Mouse (Mus musculus) lung, embryonic 14.5 days (tissue): ENCODE results near the gene Me1. TPM values are rescaled to one million over a fixed set of nuclear protein-coding genes. Genes with fewer than 3 reads are reported as not detected.
"Not testable (repeated sequence)": the region's sequence is repeated elsewhere in the genome, so short reads cannot be mapped to it uniquely, and the experiment has no call there.

Source experiments
- ATAC-seq: fragments of 200-750 bp; cut with Nextera tagmentation; 2 replicates; pipeline ENCODE4 v1.8.0; 2017; ENCODE audit warnings: mild to moderate bottlenecking, moderate TSS enrichment, moderate library complexity; ENCODE audit not compliant: insufficient read depth
- DNase-seq: peaks from one replicate; pipeline ENCODE4 v3.0.0-alpha.2; 2015
- H3K27ac ChIP-seq: fragments of 300-500 bp; sonication (generic); 2 replicates; pipeline ENCODE4 v1.5.1; 2014; ENCODE audit warnings: low read depth, mild to moderate bottlenecking, moderate library complexity
- H3K27me3 ChIP-seq: fragments of 300-500 bp; sonication (generic); 2 replicates; pipeline ENCODE4 v1.6.1; 2014; ENCODE audit warnings: low read length, control low read depth; ENCODE audit not compliant: insufficient read depth
- H3K36me3 ChIP-seq: fragments of 300-500 bp; sonication (generic); 2 replicates; pipeline ENCODE4 v1.6.1; 2014; ENCODE audit warnings: control low read depth; ENCODE audit not compliant: insufficient read depth
- H3K4me1 ChIP-seq: fragments of 300-500 bp; sonication (generic); 2 replicates; pipeline ENCODE4 v1.6.1; 2014; ENCODE audit warnings: antibody characterized with exemption, control low read depth; ENCODE audit not compliant: insufficient read depth
- H3K4me2 ChIP-seq: fragments of 300-500 bp; sonication (generic); 2 replicates; pipeline ENCODE4 v1.6.1; 2014; ENCODE audit warnings: mild to moderate bottlenecking
- H3K4me3 ChIP-seq: fragments of 300-500 bp; sonication (generic); 2 replicates; pipeline ENCODE4 v1.5.1; 2014; ENCODE audit warnings: low read depth, low read length
- H3K9ac ChIP-seq: fragments of 300-500 bp; sonication (generic); 2 replicates; pipeline ENCODE4 v1.6.1; 2014
- H3K9me3 ChIP-seq: fragments of 300-500 bp; sonication (generic); 2 replicates; pipeline ENCODE4 v1.6.1; 2016; ENCODE audit warnings: low read depth, low read length, control low read depth
- CTCF ChIP-seq: IDR thresholded peaks from 2 replicates; pipeline ENCODE4 v1.5.1; 2016; ENCODE audit warnings: antibody characterized with exemption, low read depth
- WGBS: fragments of 180-500 bp; shearing (Covaris S2); extraction: QIAGEN DNeasy Blood & Tissue Kit; methylation state at CpG from one replicate; pipeline ENCODE4 v1.1.7; 2014; 5-methylcytosine and 5-hydroxymethylcytosine counted together
- polyA plus RNA-seq: library from polyadenylated mRNA; unstranded; fragments of >200 nt; fragmentation: Nextera tagmentation; extraction: Ambion mirVana; gene quantifications from 2 replicates; pipeline ENCODE4 v1.2.1, GENCODE M21; 2014

Me1 gene
- polyA plus RNA-seq, 1 experiment from 2014 or later = 27.4 TPM

- no peak overlapping the region for H3K27ac ChIP-seq
- peaks cover 7% of the 10 kb centered on the region; the same call in 1 of the 2 replicates for H3K36me3 ChIP-seq
- no peaks in the 10 kb centered on the region for H3K9me3 ChIP-seq
- 90% methylated on average over 4 of the region's 4 CpGs for WGBS
- ATAC-seq (no peak), DNase-seq (no peak)
- TF ChIP-seq CTCF = no peak
- H3K27me3 ChIP-seq = no peaks in the 10 kb centered on the region
- H3K4me2 ChIP-seq = no peak overlapping the region
- H3K9ac ChIP-seq = no peak overlapping the region
- no peaks in the 10 kb centered on the region for H3K4me1 ChIP-seq
- H3K4me3 ChIP-seq = no peak overlapping the region
Measured at GRCm38 (mm10) chr9:86612091-86612490, 83.7 kb downstream of the Me1 start.

- H3K27ac ChIP-seq = peak overlapping the region; percentile 74; the same call in 1 of the 2 replicates
- WGBS = 42% methylated on average over 6 of the region's 6 CpGs
Measured at GRCm38 (mm10) chr9:86605776-86606175, 90.0 kb downstream of the Me1 start.

DNA sequence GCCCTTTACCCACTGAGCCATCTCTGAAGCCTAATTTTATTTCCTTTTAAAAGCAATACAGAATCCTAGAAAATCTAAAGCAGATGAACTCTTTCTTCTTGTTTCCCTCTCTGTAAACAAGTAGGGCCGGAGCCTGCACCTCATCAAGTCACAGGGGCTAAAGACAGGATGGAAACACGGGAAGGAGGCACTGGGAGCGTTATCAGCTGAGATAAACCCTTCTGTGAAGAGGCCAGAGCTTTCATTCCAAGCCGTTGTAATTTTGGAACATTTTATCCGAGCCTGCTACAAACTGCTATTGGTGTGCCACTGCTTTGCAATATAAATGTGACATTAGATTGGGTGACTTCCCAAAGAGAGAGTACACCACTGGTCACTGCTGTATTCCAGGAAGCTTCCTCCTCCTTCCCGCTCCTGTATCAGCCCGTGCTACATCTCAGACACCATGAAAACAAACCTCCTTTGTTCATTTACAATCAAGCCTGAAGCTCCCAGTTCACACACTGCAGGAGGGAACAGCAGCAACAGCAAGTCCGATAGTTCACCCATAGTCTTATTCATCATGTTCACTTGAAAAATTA, 95.9 kb downstream of the Me1 start:
- H3K4me1 ChIP-seq = peaks cover 10% of the 10 kb centered on the region; the same call in 1 of the 2 replicates
- H3K9me3 ChIP-seq = no peaks in the 10 kb centered on the region
- no peaks in the 10 kb centered on the region for H3K36me3 ChIP-seq
- TF ChIP-seq CTCF = no peak
- peak overlapping the region; percentile 48; the same call in 1 of the 2 replicates for H3K27ac ChIP-seq
- 25% methylated on average over 8 of the region's 8 CpGs for WGBS
- no peak overlapping the region for H3K4me3 ChIP-seq
- H3K9ac ChIP-seq = no peak overlapping the region
- ATAC-seq (peak; percentile 76; the same call in 1 of the 2 replicates), DNase-seq (peak; percentile 73)
- H3K4me2 ChIP-seq = no peak overlapping the region
- no peaks in the 10 kb centered on the region for H3K27me3 ChIP-seq

More at GRCm38 (mm10) chr9:86605776-86606175, 90.0 kb downstream of the Me1 start:
- H3K9ac ChIP-seq = no peak overlapping the region
- no peak overlapping the region for H3K4me3 ChIP-seq
- ATAC-seq (peak; percentile 92), DNase-seq (peak; percentile 95)
- H3K27me3 ChIP-seq = no peaks in the 10 kb centered on the region
- TF ChIP-seq CTCF = no peak
- no peaks in the 10 kb centered on the region for H3K36me3 ChIP-seq
- H3K4me2 ChIP-seq = no peak overlapping the region
- H3K9me3 ChIP-seq = no peaks in the 10 kb centered on the region
- H3K4me1 ChIP-seq = peaks cover 11% of the 10 kb centered on the region

DNA sequence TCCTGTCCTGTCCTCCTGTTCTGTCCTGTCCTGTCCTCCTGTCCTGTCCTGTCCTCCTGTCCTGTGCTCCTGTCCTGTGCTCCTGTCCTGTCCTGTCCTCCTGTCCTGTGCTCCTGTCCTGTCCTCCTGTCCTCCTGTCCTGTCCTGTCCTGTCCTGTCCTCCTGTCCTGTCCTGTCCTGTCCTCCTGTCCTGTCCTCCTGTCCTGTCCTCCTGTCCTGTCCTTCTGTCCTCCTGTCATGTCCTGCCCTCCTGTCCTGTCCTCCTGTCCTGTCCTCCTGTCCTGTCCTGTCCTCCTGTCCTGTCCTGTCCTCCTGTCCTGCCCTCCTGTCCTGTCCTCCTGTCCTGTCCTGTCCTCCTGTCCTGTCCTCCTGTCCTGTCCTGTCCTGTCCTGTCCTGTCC, 98.8 kb downstream of the Me1 start:
- not testable (repeated sequence) for H3K4me1 ChIP-seq, H3K9me3 ChIP-seq, ATAC-seq, DNase-seq, H3K9ac ChIP-seq, H3K4me3 ChIP-seq, H3K36me3 ChIP-seq, H3K4me2 ChIP-seq, H3K27ac ChIP-seq, H3K27me3 ChIP-seq

- DNase-seq = peak; percentile 47
- not testable (repeated sequence) for H3K27ac ChIP-seq, H3K27me3 ChIP-seq, H3K4me2 ChIP-seq, H3K36me3 ChIP-seq, H3K9ac ChIP-seq, H3K4me3 ChIP-seq, H3K9me3 ChIP-seq, H3K4me1 ChIP-seq
- 17% methylated on average over 10 of the region's 10 CpGs for WGBS
- peak; percentile 83 for ATAC-seq
Measured at GRCm38 (mm10) chr9:86594357-86594767, 101.4 kb downstream of the Me1 start.

GRCm38 (mm10) chr9:86592676-86593668, 102.8 kb downstream of the Me1 start:
- ATAC-seq = no peak; the same call in 1 of the 2 replicates
- TF ChIP-seq CTCF = peak; percentile 70
- no peak overlapping the region for H3K9ac ChIP-seq
- WGBS = 68% methylated on average over 19 of the region's 19 CpGs
- no peak overlapping the region for H3K4me2 ChIP-seq
- peak; percentile 81 for DNase-seq
- no peaks in the 10 kb centered on the region for H3K4me1 ChIP-seq
- H3K4me3 ChIP-seq = no peak overlapping the region
- no peak overlapping the region for H3K27ac ChIP-seq
- no peaks in the 10 kb centered on the region for H3K9me3 ChIP-seq
- H3K27me3 ChIP-seq = no peaks in the 10 kb centered on the region
- H3K36me3 ChIP-seq = 0 out of 2 replicates have a peak, but pooled peaks cover 4% of the 10 kb centered on the region
